Mouse (Mus musculus): ENCODE measurements around the gene Gpr155. TPM values are rescaled to one million over a fixed set of nuclear protein-coding genes. Genes with fewer than 3 reads are reported as not detected.

Gene Gpr155
- polyA plus RNA-seq, 1 experiment from 2014 or later: 2.8 TPM

DNA sequence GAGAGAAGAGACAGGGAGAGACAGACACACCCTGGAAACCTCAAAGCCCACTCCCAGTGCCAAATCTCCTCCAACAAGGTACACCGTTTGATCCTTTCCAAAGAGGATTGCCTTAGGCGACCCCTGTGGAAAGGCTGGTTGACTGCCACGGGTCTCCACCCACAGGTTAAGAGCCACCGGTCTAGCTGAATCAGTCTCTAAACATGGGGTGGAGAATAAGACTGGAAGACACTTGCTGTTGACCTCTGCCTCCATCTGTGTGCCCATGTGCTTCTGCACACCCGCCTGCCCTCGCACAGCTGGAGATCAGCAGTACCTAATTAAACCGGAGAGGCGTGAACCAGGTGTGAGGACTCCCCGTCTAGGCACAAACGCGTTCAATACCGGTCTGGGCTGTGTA, 63.4 kb downstream of the Gpr155 start:
- no peak for DNase-seq (ENCODE audit: low spot score)

GRCm38 (mm10) chr2:73319218-73319617, 67.2 kb downstream of the Gpr155 start:
- no peak for DNase-seq (ENCODE audit: low spot score)

DNA sequence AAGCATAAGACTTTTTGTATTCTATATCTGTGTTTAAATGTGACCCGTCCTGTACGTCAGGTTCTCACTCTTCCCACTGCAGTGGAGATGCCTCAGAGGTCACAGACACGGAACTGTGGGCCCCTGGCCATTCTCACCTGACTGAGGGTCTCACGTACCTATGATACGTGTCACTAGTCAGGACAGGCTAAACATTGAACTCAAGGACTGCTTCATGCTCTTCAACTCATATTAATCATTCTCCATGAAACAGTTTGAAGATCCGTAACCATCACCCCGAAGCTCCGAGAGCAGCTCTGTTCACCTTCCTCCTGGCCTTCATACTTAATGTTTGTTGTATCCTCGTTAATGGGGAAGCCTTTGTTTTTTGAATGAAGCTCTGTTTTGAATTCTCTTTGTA, 68.9 kb downstream of the Gpr155 start:
- no peak for DNase-seq (ENCODE audit: low spot score)

GRCm38 (mm10) chr2:73314311-73314710, 72.1 kb downstream of the Gpr155 start:
- no peak for DNase-seq (ENCODE audit: low spot score)

- peak; percentile 25 for DNase-seq (ENCODE audit: low spot score)
These were observed 73.3 kb downstream of the Gpr155 start for GRCm38 (mm10) chr2:73313117-73313501.

- peak; percentile 98 for DNase-seq (ENCODE audit: low spot score)
These were observed 73.9 kb downstream of the Gpr155 start, which contains the start of the genes Scrn3 and Cir1 for GRCm38 (mm10) chr2:73312152-73313116. Scrn3 (plus strand) TSS chr2:73312601. Cir1 (minus strand) TSS chr2:73312701.

- no peak for DNase-seq (ENCODE audit: low spot score)
These were observed 80.4 kb downstream of the Gpr155 start for GRCm38 (mm10) chr2:73306006-73306405.

DNA sequence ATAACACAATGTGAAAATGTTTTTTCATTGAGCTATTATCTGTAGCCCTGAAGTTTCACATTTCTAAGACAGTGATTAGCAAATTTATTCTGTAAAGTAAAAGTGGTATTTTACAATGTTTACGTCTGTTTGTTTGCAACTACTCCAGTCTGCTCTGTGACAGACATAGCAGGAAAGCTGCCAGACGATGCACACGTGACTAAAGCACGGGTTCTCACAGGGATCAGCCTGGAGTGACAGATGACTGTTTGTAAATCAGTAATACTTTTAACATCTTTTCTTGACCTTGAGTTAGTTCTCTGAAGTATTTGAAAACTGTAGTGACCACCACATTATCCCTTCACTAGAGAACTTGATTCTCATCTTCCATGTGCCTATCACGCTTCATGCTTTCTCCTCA, 81.9 kb downstream of the Gpr155 start:
- no peak for DNase-seq (ENCODE audit: low spot score)

GRCm38 (mm10) chr2:73302722-73303121, 83.7 kb downstream of the Gpr155 start:
- DNase-seq (ENCODE audit: low spot score): no peak

DNA sequence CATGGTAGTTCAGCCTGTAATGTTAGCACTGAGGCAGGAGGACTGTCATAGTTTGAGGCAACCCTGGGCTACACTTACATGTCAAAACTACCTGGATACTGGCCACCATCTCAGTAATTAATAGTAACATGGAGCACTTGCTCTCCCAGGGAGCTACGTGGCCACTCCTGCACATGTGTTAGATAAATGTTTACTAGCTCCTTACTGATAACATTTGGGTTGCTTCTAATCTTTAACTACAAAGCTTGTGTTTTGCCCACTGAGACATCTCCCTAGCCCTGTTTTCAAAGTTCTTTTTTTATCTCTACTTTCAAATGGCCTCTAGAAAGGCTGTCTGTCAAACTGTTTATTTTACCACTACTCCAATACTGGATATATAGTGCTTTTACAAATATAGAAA, 84.4 kb downstream of the Gpr155 start:
- DNase-seq (ENCODE audit: low spot score): no peak

GRCm38 (mm10) chr2:73298841-73299240, 87.5 kb downstream of the Gpr155 start:
- DNase-seq (ENCODE audit: low spot score): no peak

DNA sequence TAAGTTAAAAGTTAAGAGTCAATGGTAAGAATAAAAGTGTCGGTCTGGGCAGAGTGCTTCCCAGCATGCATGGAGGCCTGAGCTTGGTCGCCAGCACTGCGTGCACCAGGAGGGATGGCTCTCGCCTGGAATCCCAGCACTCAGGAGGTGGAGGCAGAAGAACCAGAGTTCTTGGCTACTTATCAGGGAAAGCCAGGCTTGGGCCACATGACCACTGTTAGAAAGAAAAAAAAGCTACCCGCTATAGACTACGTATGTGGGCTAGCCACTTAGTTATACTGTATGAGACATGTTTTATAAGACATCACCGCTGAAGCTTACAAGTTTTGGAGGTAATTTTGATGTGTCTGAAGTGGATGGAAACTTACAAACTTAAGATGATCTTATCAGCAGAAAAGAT, 88.2 kb downstream of the Gpr155 start:
- no peak for DNase-seq (ENCODE audit: low spot score)

GRCm38 (mm10) chr2:73295023-73295422, 91.3 kb downstream of the Gpr155 start:
- DNase-seq (ENCODE audit: low spot score): no peak

Other genes starting within 250 kb of the Gpr155 start
- gene Ola1, start 167.6 kb downstream of the Gpr155 start, polyA plus RNA-seq (2015; fragmentation: Nextera tagmentation; extraction: Ambion mirVana): 90.4 and 92.0 TPM in 2 replicates
- gene Sp9, start 114.6 kb downstream of the Gpr155 start, polyA plus RNA-seq (2015; fragmentation: Nextera tagmentation; extraction: Ambion mirVana): 0.03 TPM in 1 of 2 replicates, not detected in the other
- 7.1 and 7.6 TPM in 2 replicates for gene Scrn3, start 74.0 kb downstream of the Gpr155 start, polyA plus RNA-seq (2015; fragmentation: Nextera tagmentation; extraction: Ambion mirVana)
- gene Cir1, start 73.9 kb downstream of the Gpr155 start, polyA plus RNA-seq (2015; fragmentation: Nextera tagmentation; extraction: Ambion mirVana): 29.7 and 30.9 TPM in 2 replicates
- gene Wipf1, start 143.2 kb upstream of the Gpr155 start, polyA plus RNA-seq (2015; fragmentation: Nextera tagmentation; extraction: Ambion mirVana): 22.2 and 25.1 TPM in 2 replicates
- 0.42 and 0.58 TPM in 2 replicates for gene Chrna1, start 193.8 kb upstream of the Gpr155 start, polyA plus RNA-seq (2015; fragmentation: Nextera tagmentation; extraction: Ambion mirVana)